Mouse (Mus musculus): Measurements from ENCODE around the gene Gm26897. TPM values are rescaled to one million over a fixed set of nuclear protein-coding genes. Genes with fewer than 3 reads are reported as not detected.

The Gm26897 gene
- not detected in 2 replicates for polyA plus RNA-seq (2015; fragmentation: Nextera tagmentation; extraction: Ambion mirVana)

DNA sequence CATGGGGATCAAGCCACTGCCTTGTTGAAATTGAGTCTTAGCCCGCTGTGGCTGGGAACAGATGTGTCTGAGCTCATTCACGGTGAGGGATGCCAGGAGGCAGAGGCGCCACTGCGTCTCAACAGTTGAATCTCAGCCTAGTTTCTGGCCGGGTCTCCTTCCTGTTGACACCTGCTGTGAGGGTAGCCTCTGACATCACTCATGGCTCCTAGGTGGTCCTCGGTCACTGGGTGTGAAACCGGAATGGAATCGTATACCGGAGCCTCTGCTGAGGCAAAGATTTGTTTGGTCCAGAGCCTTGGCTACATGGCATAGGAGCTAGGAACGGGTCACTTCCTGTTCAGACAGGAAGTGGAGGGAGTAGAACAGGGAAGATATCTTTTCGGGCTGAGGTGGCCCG lies at the start of gene Gm26897:
Gene Gm26897, plus strand, starts transcription at position 74 of the 400 bp plus-strand sequence.
- Histone ChIP-seq H3K4me3 (replicated peaks) (no peak within 1 kb of the TSS), H3K4me2 (replicated peaks) (no peak within 1 kb of the TSS)
- WGBS = 85% methylated on average over 12 of the region's 12 CpGs

DNA sequence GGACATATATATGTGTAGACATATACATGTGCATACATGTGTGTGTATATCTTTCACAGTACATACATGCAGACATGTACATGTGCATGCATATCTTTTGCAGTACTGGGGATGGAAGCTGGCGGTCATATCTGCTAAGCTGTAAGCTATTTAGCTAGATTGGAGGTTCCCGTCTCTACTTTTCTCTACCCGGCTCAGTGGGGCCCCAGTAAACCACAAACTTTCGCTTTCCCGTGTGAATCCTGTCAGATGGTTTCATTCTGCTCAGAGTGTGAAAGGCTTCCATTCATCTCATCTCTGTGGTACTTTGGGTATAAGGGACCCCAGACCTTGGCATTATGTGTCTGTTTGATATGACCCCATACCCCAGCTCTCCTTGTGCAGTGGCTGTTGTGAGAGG lies 46.4 kb upstream of the Gm26897 start:
- Histone ChIP-seq H3K9ac (no peak overlapping the region), H3K4me2 (replicated peaks) (no peak overlapping the region), H3K4me1 (peaks cover 9% of the 10 kb centered on the region; the same call in 1 of the 2 replicates), H3K36me3 (no peaks in the 10 kb centered on the region), H3K27ac (replicated peaks) (no peak overlapping the region), H3K9me3 (replicated peaks) (no peaks in the 10 kb centered on the region), H3K4me3 (replicated peaks) (no peak overlapping the region), H3K27me3 (no peaks in the 10 kb centered on the region)
- ATAC-seq (ENCODE audit: insufficient number of reproducible peaks, low FRiP score, low TSS enrichment, low read depth) = no peak
- WGBS = 47% methylated on average over 5 of the region's 5 CpGs

More for the DNA sequence above, at the start of gene Gm26897:
- H3K36me3 ChIP-seq = no peaks in the 10 kb centered on the region
- no peak within 1 kb of the TSS for H3K9ac ChIP-seq
- H3K9me3 ChIP-seq (replicated peaks) = no peaks in the 10 kb centered on the region
- H3K27ac ChIP-seq (replicated peaks) = no peak within 1 kb of the TSS
- ATAC-seq (ENCODE audit: insufficient number of reproducible peaks, low FRiP score, low TSS enrichment, low read depth) = no peak
- no peaks in the 10 kb centered on the region for H3K27me3 ChIP-seq
- H3K4me1 ChIP-seq = 0 out of 2 replicates have a peak, but pooled peaks cover 6% of the 10 kb centered on the region

DNA sequence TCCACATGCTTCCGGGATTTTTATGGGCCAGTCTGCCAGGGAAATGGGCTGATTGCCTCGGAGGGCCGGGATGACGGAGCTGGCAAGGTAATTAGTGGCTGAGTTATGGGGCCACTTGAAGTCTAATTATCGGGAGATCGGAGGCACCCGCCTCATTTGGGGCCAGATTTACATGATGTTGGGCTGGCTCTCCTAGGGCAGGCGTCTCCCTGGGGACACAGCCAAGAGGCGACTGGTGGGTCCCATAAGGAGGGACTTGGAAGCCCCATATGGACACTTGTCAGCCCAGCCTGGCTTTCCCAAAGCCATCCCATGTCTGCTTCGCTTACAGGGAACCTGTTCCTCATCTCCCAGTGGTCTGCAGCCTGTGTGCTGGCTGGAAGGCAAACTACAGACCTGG lies 45.1 kb upstream of the Gm26897 start:
- Histone ChIP-seq H3K27me3 (no peaks in the 10 kb centered on the region), H3K27ac (replicated peaks) (no peak overlapping the region), H3K9ac (no peak overlapping the region), H3K4me1 (0 out of 2 replicates have a peak, but pooled peaks cover 4% of the 10 kb centered on the region), H3K4me2 (replicated peaks) (no peak overlapping the region), H3K4me3 (replicated peaks) (no peak overlapping the region), H3K36me3 (no peaks in the 10 kb centered on the region), H3K9me3 (replicated peaks) (no peaks in the 10 kb centered on the region)
- no peak for ATAC-seq (ENCODE audit: insufficient number of reproducible peaks, low FRiP score, low TSS enrichment, low read depth)
- 73% methylated on average over 10 of the region's 10 CpGs for WGBS

DNA sequence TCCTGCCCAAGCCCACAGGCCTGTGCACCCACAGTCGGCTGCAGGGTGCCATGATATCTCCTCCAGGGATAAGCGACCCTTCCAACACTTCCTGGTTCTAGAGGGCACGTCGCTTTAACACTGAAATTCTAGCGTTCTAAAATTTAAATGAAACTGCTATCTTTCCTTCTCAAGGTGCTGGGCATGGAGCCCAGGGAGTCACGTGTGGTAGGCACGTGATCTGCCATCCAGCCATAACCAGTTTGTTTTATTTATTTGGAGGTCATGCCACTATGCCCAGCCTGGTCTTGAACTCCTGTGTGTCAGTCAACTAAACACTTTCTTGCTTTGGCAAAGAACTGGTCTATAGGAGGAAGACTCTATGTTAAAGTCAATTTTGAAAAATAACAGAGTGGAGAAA lies 35.7 kb upstream of the Gm26897 start:
- H3K4me2 ChIP-seq (replicated peaks) = no peak overlapping the region
- no peak overlapping the region for H3K27ac ChIP-seq (replicated peaks)
- no peaks in the 10 kb centered on the region for H3K9me3 ChIP-seq (replicated peaks)
- no peaks in the 10 kb centered on the region for H3K27me3 ChIP-seq
- WGBS = 81% methylated on average over 7 of the region's 7 CpGs
- no peak overlapping the region for H3K4me3 ChIP-seq (replicated peaks)
- H3K4me1 ChIP-seq = peaks cover 25% of the 10 kb centered on the region
- ATAC-seq (ENCODE audit: insufficient number of reproducible peaks, low FRiP score, low TSS enrichment, low read depth) = no peak
- H3K36me3 ChIP-seq = no peaks in the 10 kb centered on the region
- H3K9ac ChIP-seq = no peak overlapping the region

DNA sequence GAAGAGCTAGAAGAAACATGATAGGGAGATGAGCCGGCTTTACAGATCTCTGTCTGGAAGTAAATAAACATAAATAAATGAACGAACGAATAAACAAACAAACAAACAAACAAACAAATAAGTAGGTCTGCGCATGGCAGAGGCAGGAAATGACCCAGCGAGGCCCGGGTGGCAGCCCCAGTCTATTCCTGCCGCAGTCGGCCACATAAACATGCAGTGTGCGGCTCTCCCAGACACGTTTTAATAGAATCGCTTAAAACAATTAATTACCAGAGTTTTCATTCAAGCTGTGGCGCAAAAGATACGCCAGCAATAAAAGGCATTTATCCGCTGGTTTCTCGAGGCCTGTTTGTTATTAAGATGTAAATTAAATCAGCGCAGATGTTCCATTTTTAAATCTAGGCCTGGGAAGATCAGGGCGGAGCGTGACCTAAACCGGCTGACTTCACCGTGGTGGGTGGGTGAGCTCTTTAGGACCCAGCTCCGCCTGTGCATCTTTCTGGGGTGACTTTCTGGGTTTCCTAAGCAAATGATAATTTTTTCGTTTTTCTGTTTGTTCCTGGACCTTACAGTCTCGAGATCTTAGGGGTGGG lies 33.9 kb upstream of the Gm26897 start:
- H3K4me1 ChIP-seq = peaks cover 33% of the 10 kb centered on the region
- ATAC-seq (ENCODE audit: insufficient number of reproducible peaks, low FRiP score, low TSS enrichment, low read depth) = no peak
- H3K36me3 ChIP-seq = no peaks in the 10 kb centered on the region
- H3K9ac ChIP-seq = no peak overlapping the region
- H3K27me3 ChIP-seq = no peaks in the 10 kb centered on the region
- H3K27ac ChIP-seq (replicated peaks) = no peak overlapping the region
- no peak overlapping the region for H3K4me3 ChIP-seq (replicated peaks)
- 42% methylated on average over 23 of the region's 23 CpGs for WGBS
- no peaks in the 10 kb centered on the region for H3K9me3 ChIP-seq (replicated peaks)
- no peak overlapping the region for H3K4me2 ChIP-seq (replicated peaks)

DNA sequence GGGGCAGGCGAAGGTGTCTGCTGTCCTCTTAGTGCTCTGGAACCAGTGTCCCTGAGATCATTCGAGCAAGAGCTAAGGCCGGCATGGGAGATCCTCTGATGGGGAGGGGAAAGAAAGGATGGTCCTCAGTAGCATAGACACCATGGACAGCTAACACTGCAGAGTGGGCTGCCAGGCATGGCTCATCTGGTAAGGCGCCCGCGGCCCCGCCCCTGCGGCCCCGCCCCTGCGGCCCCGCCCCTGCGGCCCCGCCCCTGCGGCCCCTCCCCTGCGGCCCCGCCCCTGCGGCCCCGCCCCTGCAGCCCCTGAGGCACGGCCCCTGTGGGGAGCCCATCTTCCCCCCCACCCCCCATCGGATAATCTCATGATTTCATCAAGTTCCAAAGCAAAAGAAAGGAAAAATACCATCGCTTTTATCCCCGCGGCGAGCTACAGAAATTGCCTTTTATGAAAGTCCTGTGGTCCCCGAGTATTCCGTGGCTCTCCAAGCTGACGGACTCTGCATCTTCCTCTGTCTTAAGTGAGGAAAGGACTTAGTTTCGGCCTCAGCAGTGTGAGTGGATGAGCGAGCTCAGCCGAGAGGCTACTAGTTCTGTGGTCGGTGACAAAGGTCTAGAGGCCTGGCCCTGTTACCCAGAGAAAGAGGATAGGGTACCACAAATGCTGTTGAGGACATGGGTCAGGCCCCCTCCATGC lies 31.9 kb upstream of the Gm26897 start:
- no peaks in the 10 kb centered on the region for H3K9me3 ChIP-seq (replicated peaks)
- peak overlapping the region; percentile 22 for H3K4me3 ChIP-seq (replicated peaks)
- no peak for ATAC-seq (ENCODE audit: insufficient number of reproducible peaks, low FRiP score, low TSS enrichment, low read depth)
- H3K9ac ChIP-seq = no peak overlapping the region
- 9% methylated on average over 21 of the region's 31 CpGs for WGBS
- no peaks in the 10 kb centered on the region for H3K27me3 ChIP-seq
- H3K36me3 ChIP-seq = no peaks in the 10 kb centered on the region
- H3K27ac ChIP-seq (replicated peaks) = no peak overlapping the region
- peaks cover 33% of the 10 kb centered on the region for H3K4me1 ChIP-seq
- H3K4me2 ChIP-seq (replicated peaks) = peak overlapping the region; percentile 48

DNA sequence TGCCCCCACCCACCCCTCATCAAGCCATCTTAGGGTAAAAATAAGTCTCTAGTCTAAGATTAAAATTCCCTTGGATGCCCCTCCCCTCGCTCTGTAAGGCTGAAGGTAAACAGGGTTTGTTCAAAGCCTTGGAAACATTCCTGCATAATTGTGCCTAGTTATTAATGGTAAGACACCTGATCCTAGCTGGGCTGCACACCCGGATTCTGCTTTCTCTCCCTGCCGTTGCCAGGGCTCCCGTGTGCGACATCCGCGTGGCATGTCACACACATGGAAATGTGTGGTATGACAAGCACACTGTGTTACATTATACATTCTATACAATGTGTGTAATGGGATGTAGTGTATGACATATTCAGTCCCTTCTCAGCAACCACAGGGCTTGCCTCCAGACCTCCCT lies 30.1 kb upstream of the Gm26897 start:
- H3K27me3 ChIP-seq = no peaks in the 10 kb centered on the region
- H3K27ac ChIP-seq (replicated peaks) = no peak overlapping the region
- peaks cover 33% of the 10 kb centered on the region for H3K4me1 ChIP-seq
- H3K9ac ChIP-seq = no peak overlapping the region
- 47% methylated on average over 7 of the region's 7 CpGs for WGBS
- no peaks in the 10 kb centered on the region for H3K36me3 ChIP-seq
- H3K9me3 ChIP-seq (replicated peaks) = no peaks in the 10 kb centered on the region
- ATAC-seq (ENCODE audit: insufficient number of reproducible peaks, low FRiP score, low TSS enrichment, low read depth) = no peak
- H3K4me3 ChIP-seq (replicated peaks) = no peak overlapping the region
- H3K4me2 ChIP-seq (replicated peaks) = no peak overlapping the region

DNA sequence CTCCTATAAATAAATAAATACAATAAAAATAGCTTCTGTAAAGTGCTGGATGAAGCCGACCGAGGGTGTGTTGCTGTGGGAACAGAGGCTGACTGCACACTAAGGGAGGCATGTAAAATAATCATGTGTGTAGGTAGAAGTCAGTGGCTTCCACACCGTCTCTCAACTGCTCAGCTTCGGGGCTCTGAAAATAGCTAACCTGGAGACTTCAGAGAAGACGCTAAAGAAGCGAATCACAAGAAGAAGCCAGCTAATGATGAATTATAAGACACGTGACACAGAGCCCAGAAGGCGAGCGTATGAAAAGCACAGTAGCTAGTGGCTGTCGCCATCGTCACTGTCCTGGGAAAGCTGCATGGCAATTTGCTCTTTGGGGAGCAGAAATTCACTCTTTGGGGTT lies 29.4 kb upstream of the Gm26897 start:
- Histone ChIP-seq H3K4me1 (peaks cover 31% of the 10 kb centered on the region), H3K27me3 (no peaks in the 10 kb centered on the region), H3K9ac (no peak overlapping the region), H3K27ac (replicated peaks) (no peak overlapping the region), H3K36me3 (no peaks in the 10 kb centered on the region), H3K4me2 (replicated peaks) (no peak overlapping the region), H3K9me3 (replicated peaks) (no peaks in the 10 kb centered on the region), H3K4me3 (replicated peaks) (no peak overlapping the region)
- 75% methylated on average over 11 of the region's 11 CpGs for WGBS
- no peak for ATAC-seq (ENCODE audit: insufficient number of reproducible peaks, low FRiP score, low TSS enrichment, low read depth)

DNA sequence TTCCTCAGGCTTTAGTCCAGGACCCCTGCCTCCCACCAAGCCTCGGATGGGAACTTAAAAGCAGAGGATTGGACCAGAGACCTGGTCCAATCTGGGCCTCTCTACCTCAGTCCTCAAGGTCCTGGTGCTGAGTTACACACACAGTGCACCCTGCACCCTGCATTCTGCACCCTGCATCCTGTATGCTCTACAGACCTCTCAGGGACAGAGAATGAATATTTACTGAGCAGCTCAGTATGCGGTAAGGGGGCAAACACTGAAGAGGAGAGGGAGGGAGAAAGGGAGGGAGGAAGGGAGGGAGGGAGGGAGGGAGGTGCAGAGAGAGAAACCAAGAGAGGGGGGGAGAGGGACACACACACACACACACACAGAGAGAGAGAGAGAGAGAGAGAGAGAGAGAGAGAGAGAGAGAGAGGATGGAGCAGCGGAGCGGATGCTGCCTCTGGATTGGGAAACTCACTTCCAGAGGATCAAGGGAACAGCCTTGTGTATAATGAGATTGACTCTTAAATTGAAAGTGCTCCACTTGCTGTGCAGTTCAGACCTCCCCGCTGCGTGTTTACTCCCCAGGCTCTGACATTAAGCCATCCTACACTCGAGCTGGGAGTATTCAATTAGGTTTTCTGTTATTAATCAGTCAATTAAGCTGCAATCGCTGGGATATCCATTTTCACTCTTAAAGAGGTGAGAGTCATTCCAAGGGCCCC lies 24.4 kb upstream of the Gm26897 start:
- Histone ChIP-seq H3K27me3 (no peaks in the 10 kb centered on the region), H3K4me1 (no peaks in the 10 kb centered on the region), H3K4me2 (replicated peaks) (no peak overlapping the region), H3K9me3 (replicated peaks) (peaks cover 9% of the 10 kb centered on the region; the same call in 1 of the 2 replicates), H3K4me3 (replicated peaks) (no peak overlapping the region), H3K9ac (no peak overlapping the region), H3K36me3 (no peaks in the 10 kb centered on the region), H3K27ac (replicated peaks) (no peak overlapping the region)
- ATAC-seq (ENCODE audit: insufficient number of reproducible peaks, low FRiP score, low TSS enrichment, low read depth) = no peak
- 25% methylated on average over 8 of the region's 8 CpGs for WGBS

DNA sequence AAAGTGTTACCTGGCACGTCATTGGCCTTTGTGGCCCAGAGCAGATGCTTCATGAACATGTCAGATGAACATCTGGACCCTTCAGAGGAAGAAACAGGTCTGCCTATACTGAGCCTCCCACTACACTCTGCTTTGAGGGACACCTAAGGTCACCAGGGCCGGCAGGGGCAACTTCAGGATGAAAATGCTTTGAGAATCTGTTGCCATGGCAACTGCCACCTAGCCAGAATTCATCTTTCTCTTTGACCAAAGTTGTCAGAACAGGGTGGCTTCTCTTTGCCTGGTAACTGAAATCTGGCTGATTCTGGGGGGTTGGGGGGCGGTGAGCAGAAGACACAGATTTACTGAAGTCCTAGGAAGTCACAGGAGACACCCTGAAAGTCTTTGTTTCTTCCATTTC lies 14.7 kb upstream of the Gm26897 start:
- WGBS = 56% methylated on average over 3 of the region's 3 CpGs
- Histone ChIP-seq H3K27ac (replicated peaks) (no peak overlapping the region), H3K9ac (no peak overlapping the region)

DNA sequence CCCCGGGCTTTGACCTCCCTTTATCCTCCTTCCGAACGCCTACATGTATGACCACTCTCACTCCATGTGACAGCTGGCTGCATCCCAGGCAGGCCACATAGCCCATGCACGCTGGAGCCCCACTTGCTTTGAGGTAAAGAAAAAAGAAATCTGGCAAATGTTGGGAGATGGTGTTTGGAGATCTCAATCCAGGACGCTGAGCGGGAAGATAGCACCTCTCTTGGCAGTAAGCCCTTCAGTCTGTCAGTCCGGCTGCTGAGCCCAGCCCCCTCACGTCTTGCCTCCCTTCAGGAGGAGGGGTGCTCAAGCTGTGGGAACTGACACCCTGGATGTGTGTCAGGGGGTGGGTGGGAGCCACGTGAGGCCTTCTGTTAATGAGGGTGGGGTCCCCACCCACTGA lies 13.0 kb upstream of the Gm26897 start:
- Histone ChIP-seq H3K4me2 (replicated peaks) (no peak overlapping the region), H3K27ac (replicated peaks) (no peak overlapping the region), H3K4me1 (peaks cover 19% of the 10 kb centered on the region), H3K36me3 (no peaks in the 10 kb centered on the region), H3K27me3 (no peaks in the 10 kb centered on the region), H3K9me3 (replicated peaks) (no peaks in the 10 kb centered on the region), H3K9ac (no peak overlapping the region), H3K4me3 (replicated peaks) (no peak overlapping the region)
- no peak for ATAC-seq (ENCODE audit: insufficient number of reproducible peaks, low FRiP score, low TSS enrichment, low read depth)
- WGBS = 69% methylated on average over 9 of the region's 9 CpGs

More for the DNA sequence above, 14.7 kb upstream of the Gm26897 start:
- no peak overlapping the region for H3K4me2 ChIP-seq (replicated peaks)
- no peaks in the 10 kb centered on the region for H3K27me3 ChIP-seq
- H3K4me1 ChIP-seq = peaks cover 3% of the 10 kb centered on the region; the same call in 1 of the 2 replicates
- no peaks in the 10 kb centered on the region for H3K9me3 ChIP-seq (replicated peaks)
- H3K36me3 ChIP-seq = no peaks in the 10 kb centered on the region
- no peak overlapping the region for H3K4me3 ChIP-seq (replicated peaks)
- no peak for ATAC-seq (ENCODE audit: insufficient number of reproducible peaks, low FRiP score, low TSS enrichment, low read depth)
